Mouse (Mus musculus) kidney, postnatal 4 days (tissue): Measurements from ENCODE around the gene Msi1.

ENCODE experiments used
- DNase-seq, 2 experiments: peaks; one replicate each; pipeline ENCODE4 v3.0.0; 2021; ENCODE audit warnings: mixed read lengths in 2 of 2

Msi1 gene

GRCm38 (mm10) chr5:115470766-115471531, 41.5 kb downstream of the Msi1 start:
- peak; percentile 79 to 80 for DNase-seq

GRCm38 (mm10) chr5:115473191-115473590, 43.8 kb downstream of the Msi1 start:
- no peak for DNase-seq

GRCm38 (mm10) chr5:115474174-115474828, 44.9 kb downstream of the Msi1 start:
- no peak for DNase-seq

GRCm38 (mm10) chr5:115475337-115476106, 46.1 kb downstream of the Msi1 start:
- peak; percentile 61 to 70 for DNase-seq

- no peak for DNase-seq
Observed at GRCm38 (mm10) chr5:115476107-115476727, 46.8 kb downstream of the Msi1 start.

GRCm38 (mm10) chr5:115479561-115479960, 50.2 kb downstream of the Msi1 start:
- no peak for DNase-seq

GRCm38 (mm10) chr5:115480101-115480500, 50.7 kb downstream of the Msi1 start:
- DNase-seq: peak in 1 of 2 experiments; percentile 37

GRCm38 (mm10) chr5:115482390-115483265, 53.2 kb downstream of the Msi1 start:
- no peak for DNase-seq

GRCm38 (mm10) chr5:115483385-115483784, 54.0 kb downstream of the Msi1 start:
- no peak for DNase-seq

GRCm38 (mm10) chr5:115483947-115484920, 54.8 kb downstream of the Msi1 start, which contains the start of gene Sirt4:
Gene Sirt4, minus strand, starts transcription at chr5:115484725.
- peak; percentile 76 to 85 for DNase-seq

GRCm38 (mm10) chr5:115484996-115485395, 55.6 kb downstream of the Msi1 start:
- no peak for DNase-seq

GRCm38 (mm10) chr5:115485489-115486205, 56.2 kb downstream of the Msi1 start:
- no peak for DNase-seq

- DNase-seq: no peak
Observed at GRCm38 (mm10) chr5:115486726-115487125, 57.3 kb downstream of the Msi1 start.

GRCm38 (mm10) chr5:115487353-115487752, 58.0 kb downstream of the Msi1 start:
- no peak for DNase-seq

GRCm38 (mm10) chr5:115487942-115488580, 58.7 kb downstream of the Msi1 start:
- no peak for DNase-seq

- peak; percentile 78 to 88 for DNase-seq
Observed at GRCm38 (mm10) chr5:115488841-115489698, 59.7 kb downstream of the Msi1 start.

- DNase-seq: peak; percentile 87 to 93
Observed at GRCm38 (mm10) chr5:115489699-115490637, 60.6 kb downstream of the Msi1 start.
